Mouse (Mus musculus) adrenal gland (tissue): ENCODE results near the gene Sh3kbp1.

Source experiments
- intact Hi-C: fragments of 180-260 bp; cut with DNase I; formaldehyde crosslinking; loops from one replicate; pipeline ENCODE4 v1.15.1; 2025

The Sh3kbp1 gene

GRCm38 (mm10) chrX:159911613-159912012 is 284.5 kb downstream of the Sh3kbp1 start:
- intact Hi-C loops, result loop anchor here (10.0 kb wide), 1 partner anchor 287 kb away; the partner anchor contains the start of gene Sh3kbp1

GRCm38 (mm10) chrX:159912061-159912460 is 285.0 kb downstream of the Sh3kbp1 start:
- intact Hi-C loops, result loop anchor here (10.0 kb wide), 1 partner anchor 287 kb away; the partner anchor contains the start of gene Sh3kbp1

GRCm38 (mm10) chrX:159913489-159913888 is 286.4 kb downstream of the Sh3kbp1 start:
- intact Hi-C loops, result loop anchor here (10.0 kb wide), 1 partner anchor 289 kb away; the partner anchor contains the start of gene Sh3kbp1

DNA sequence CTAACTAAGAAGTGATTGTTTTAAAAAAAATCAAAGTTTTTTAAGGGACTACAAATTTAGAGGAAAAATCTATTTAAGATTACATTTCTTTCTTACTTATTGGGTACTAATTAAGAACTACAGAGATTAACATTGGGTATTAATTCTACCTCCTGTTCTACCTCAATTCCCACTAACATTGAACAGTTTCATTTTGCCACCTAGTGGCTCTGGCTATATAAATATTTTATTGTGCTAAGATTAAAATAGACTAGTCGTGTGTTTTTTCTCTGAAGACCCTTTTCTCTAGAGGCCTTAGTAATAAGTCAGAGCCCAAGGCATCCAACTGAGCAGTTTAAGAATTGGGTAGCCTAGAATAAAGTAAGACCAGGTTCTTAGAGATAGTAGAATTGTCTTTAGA is 288.1 kb downstream of the Sh3kbp1 start:
- intact Hi-C loops, result loop anchor here (10.0 kb wide), 1 partner anchor 290 kb away; the partner anchor contains the start of gene Sh3kbp1

DNA sequence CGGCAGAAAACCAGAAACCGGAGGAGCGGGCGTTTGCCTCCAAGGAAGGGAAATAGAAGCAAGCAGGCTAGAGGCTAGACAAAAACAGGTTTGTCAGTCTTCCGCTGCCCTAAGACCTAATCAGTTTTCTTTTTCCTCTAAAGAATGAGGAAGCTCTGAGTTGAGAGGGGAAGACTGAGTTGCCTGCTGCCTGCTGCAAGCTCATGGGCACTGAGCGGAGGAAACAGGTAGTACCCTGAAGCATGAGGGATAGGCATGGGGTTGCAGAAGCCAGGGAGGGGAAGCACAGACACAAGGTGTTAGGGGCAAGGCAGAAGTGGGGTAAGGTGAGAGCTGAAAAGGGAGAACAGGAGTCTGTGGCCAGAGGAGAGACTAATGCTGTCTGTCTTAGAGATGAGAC is 297.7 kb downstream of the Sh3kbp1 start:
- intact Hi-C loops, result no loop called here

DNA sequence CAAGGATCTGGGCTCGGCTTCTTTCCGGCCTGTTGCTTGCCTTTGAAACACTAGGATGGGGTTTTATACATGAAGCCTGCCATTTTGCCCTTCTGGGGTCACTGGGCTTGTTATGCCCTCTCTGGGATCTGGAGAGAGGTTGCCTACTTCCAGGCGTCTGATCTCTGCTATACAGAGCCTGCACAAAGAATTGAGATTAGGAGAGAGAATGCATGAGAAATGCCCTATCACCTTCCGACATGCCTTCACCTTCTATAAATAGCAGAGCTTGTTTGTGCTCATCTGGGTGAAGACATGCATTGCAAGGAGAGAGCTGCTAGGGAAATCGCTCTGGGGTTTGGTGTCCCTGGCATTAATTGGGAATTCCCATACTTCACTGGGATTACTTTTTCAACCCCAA is 301.1 kb downstream of the Sh3kbp1 start:
- intact Hi-C loops, result no loop called here

DNA sequence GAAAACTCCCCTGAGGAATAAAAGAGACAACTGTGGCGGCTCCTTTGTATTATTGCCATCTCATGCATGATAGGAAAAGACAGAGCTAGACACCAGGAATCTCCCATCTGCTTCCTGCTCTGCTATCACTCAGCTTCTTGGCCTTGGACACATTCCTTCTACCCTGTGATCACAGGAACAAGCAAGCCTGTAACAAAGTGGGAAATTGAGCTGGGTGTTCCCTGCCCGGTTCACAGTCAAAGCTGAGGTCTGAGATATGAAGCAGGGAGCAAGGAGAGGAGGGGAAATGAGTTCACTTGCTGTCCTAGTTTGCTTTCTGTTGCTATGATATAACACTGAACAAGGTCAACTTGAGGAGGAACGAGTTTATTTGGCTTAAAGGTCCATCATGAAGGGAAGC is 301.8 kb downstream of the Sh3kbp1 start:
- intact Hi-C loops, result no loop called here

DNA sequence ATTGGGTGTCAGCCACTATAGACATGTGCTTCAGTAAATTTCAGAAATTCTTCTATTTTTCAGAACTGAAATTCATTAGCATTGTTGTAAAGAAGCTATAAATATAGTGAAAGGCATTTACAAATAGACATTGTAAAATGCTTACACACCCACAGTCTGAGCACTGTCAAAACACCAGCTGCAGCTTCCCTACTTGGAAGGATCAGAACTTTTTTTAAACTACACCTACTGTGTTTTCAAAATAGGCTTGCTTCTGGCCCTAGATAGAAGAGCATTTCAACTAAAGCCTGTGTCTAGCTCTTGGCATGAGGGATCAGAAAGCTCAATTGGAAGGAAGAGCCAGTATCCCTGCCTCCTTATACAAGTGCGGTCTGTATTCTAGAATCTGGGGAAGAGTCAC is 305.0 kb downstream of the Sh3kbp1 start:
- intact Hi-C loops, result no loop called here

DNA sequence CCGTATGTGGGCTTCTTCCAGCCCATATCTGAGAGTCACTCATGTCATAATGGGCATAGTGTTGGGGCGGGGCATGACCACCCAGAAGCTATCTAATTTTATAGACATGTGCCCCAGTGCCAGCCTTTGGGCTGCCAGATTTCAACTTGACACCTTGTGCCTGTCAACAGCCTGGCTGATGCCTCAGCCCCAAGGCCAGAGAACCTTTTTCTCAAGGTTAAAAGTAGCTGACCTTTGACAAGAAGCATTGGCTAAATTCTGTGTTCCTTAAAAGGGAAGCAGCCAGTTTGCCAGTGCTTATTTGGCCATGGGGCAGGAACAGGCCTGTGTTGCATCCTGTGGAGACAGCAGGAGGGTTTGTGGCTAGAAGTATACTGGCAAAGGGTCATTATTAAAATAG is 315.5 kb downstream of the Sh3kbp1 start:
- intact Hi-C loops, result no loop called here

- intact Hi-C loops, result no loop called here
Observed at GRCm38 (mm10) chrX:159943586-159943985, 316.5 kb downstream of the Sh3kbp1 start.

DNA sequence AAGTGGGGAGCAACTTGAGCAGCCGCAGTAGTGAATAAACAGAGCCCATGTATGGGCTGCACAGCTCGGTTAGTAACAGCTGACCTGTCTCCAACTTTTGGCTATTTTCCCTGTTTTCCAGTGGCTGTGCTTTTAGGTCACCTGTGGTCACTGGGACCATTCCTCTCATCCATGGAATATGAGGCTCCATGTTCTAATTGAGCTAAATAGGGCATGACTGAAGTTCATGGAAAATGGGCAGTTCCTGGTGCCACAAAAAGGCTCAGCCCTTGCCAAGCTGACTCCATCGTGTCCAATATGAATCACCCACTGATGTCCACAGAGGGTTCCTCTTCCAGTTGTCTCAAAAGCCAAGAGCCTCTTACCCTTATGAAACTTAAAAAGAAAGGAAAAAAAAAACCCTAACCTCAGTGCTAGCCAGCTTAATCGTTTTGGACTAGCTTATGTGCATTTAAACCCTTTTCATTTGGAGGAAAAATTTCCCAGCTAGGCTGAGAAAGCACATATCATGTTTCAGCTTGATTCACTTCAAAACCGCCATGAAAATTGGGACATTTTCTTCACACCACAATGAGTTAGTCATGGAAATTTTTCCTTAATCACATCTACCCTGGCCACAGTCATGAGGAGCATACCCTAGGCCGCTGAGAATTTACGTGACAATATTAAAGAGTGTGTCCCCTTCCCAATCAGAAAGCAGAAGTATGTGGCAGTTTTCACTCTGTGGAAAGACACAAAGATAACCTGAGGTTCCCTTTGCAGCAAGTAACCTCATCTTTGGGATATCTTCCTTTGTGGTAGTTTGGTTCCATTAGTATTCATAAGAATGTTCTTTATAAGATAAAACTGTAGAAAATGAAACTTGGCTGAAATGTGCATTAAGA is 326.7 kb downstream of the Sh3kbp1 start:
- intact Hi-C loops, result no loop called here

DNA sequence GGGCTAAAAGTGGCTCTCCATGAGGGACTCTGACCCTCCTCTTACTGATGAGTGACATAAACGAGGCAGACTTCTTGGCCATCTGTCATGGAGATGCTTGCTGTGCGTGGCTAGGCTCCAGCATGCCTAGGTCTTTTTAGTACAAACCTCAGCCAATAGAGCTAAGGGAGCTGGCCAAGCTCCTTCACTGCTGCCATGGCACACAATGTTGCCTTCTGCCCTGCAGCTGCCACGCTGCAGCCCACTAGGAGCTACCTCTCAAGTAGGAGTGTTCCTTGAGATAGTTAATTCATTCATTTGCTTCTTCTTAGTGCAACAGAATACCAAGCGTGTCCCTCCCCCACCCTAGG is 327.3 kb downstream of the Sh3kbp1 start:
- intact Hi-C loops, result no loop called here

GRCm38 (mm10) chrX:159955433-159955832 is 328.4 kb downstream of the Sh3kbp1 start:
- intact Hi-C loops, result no loop called here

- intact Hi-C loops, result loop anchor here (5.0 to 10.0 kb wide), 2 partner anchors 209 to 427 kb away; no protein-coding TSS in a partner anchor
Observed at GRCm38 (mm10) chrX:159961385-159961784, 334.3 kb downstream of the Sh3kbp1 start.

DNA sequence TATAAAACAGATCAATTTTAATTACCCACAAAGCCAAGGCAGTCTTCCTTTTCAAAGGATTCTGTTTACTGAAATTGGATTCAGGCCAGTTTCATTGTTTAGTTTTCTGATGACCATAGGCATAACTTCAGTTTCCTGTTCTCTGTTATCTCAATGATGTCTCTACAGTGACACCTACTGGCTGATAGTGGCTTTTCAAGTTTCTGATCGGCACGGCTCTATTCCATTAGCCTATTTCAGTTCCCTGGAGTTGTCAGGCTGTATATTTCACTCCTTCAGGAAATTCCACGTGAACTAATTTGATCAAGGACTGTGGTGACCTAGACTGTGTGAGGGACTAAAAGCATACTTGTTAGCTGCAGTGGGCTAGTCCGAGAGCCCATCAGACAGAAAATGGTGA is 336.2 kb downstream of the Sh3kbp1 start:
- intact Hi-C loops, result loop anchor here (2.0 to 10.0 kb wide), 3 partner anchors 211 to 428 kb away; partner anchors contain the start of gene Sh3kbp1

DNA sequence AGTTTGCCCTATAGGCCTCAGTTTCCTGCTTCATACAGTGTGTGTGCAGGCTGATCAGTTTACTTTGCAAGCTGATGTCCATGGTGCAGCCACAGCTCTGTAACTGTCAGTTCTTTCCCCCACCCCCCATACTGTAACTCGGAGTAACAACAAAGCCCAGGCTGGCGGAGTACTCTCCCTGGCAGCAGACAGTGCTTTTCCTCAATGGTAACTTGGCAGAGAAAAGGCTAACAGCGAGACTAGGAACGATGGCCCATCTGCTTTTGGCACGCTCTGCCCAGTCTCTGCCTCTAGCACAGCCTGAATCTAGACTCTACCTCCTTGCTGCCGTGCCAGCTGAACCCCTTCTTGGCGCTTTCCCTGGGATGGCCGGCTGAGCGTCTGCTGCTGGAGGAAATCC is 336.9 kb downstream of the Sh3kbp1 start:
- intact Hi-C loops, result loop anchor here (2.0 to 10.0 kb wide), 3 partner anchors 212 to 429 kb away; partner anchors contain the start of gene Sh3kbp1

DNA sequence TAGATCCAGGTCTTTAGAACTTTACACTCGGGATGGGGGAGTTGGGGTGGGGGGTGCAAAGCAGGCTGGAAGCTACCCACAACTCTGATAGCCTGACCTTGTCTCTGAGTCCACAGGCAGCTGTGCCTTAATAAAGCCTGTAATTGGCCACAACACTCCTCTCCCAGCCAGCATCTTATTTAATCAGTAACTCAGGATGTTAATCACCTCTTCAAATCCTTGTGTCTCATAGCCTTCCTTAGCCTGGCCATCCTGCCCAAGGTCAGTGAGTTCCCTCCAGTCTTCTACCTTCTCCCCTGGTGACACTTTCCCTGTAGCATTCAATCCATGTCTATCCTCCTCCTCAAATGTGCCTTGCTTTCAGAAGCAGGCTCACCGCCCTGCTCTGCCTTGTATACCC is 342.0 kb downstream of the Sh3kbp1 start:
- intact Hi-C loops, result loop anchor here (10.0 kb wide), 1 partner anchor 434 kb away; no protein-coding TSS in a partner anchor

- intact Hi-C loops, result loop anchor here (10.0 kb wide), 1 partner anchor 1064 kb away; no protein-coding TSS in a partner anchor
Observed at GRCm38 (mm10) chrX:159971091-159971779, 344.2 kb downstream of the Sh3kbp1 start.

DNA sequence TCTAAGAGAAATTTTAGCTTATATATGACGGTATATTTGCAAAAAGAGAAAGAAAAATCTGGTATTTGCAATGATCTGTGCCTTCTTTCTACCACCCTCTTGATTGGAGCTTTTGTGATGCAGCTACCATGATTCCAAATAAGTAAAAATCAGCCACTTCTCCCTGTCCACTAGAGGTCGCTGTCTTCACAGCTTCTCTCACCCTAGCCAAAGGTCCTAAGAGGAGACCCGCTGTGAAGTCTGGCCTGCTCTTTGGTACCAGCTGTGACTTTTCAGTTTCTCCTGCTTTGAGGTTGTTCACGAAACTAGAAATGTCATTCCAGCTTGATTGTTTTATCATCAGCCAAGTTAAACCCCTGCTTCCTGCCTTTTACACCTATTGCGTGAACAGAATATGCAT is 346.7 kb downstream of the Sh3kbp1 start:
- intact Hi-C loops, result loop anchor here (2.0 to 10.0 kb wide), 2 partner anchors 143 to 1061 kb away; no protein-coding TSS in a partner anchor

DNA sequence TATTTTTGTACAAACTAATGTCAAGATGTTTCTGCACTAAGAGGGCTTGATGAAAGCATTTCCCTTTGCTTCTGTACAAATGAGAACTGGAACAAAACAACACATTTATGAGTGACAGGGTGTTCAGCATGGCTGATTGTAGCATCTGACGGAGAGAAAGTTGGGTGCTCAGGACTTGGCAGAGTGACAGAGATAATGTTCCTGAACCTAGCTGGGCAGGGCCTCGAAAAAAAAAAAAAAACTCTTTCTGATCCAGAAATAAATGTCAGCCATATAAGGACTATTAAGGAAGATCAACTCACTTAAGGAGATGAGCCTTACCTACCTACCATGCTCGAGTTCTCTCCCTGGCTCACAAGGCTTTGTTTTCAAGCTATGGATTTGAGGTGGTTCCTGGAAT is 349.2 kb downstream of the Sh3kbp1 start:
- intact Hi-C loops, result loop anchor here (10.0 kb wide), 1 partner anchor 1059 kb away; no protein-coding TSS in a partner anchor
